Mouse (Mus musculus) MEL (cell line): ENCODE results near the gene Exosc10.

Experiments used
- CTCF ChIP-seq, 3 experiments: IDR thresholded peaks in 2 of 3; conservative IDR thresholded peaks in 1 of 3; 2 replicates each; pipeline ENCODE4 v1.5.1; 2011 to 2012; ENCODE audit warnings: low read length in 3 of 3, low read depth in 2 of 3, mild to moderate bottlenecking in 2 of 3, improper control_type of control experiment in 1 of 3, inconsistent platforms in 1 of 3, mixed read lengths in 1 of 3, moderate library complexity in 1 of 3; ENCODE audit not compliant: control insufficient read depth in 1 of 3, insufficient read depth in 1 of 3, poor library complexity in 1 of 3, severe bottlenecking in 1 of 3
- E2F4 ChIP-seq: IDR thresholded peaks from 2 replicates; pipeline ENCODE4 v1.6.1; 2011; ENCODE audit warnings: low read depth, low read length, improper control_type of control experiment, borderline replicate concordance
- EP300 ChIP-seq, 2 experiments: IDR thresholded peaks; 2 replicates each; pipeline ENCODE4 v1.6.1; 2011; ENCODE audit warnings: improper control_type of control experiment in 2 of 2, low read length in 2 of 2, low read depth in 1 of 2, mild to moderate bottlenecking in 1 of 2
- GATA1 ChIP-seq: IDR thresholded peaks from 2 replicates; pipeline ENCODE4 v1.6.1; 2011; ENCODE audit warnings: low read depth, low read length, improper control_type of control experiment
- JUND ChIP-seq: IDR thresholded peaks from 2 replicates; pipeline ENCODE4 v1.6.1; 2011; ENCODE audit warnings: low read depth, mild to moderate bottlenecking, improper control_type of control experiment, low read length
- POLR2A ChIP-seq, 2 experiments: IDR thresholded peaks; 2 replicates each; pipeline ENCODE4 v1.6.1; 2011 to 2012; ENCODE audit warnings: low read length in 2 of 2, mild to moderate bottlenecking in 2 of 2, control low read depth in 1 of 2, improper control_type of control experiment in 1 of 2, low read depth in 1 of 2, moderate library complexity in 1 of 2; ENCODE audit not compliant: control insufficient read depth in 1 of 2, insufficient read depth in 1 of 2, poor library complexity in 1 of 2
- POLR2AphosphoS5 ChIP-seq: IDR thresholded peaks from 2 replicates; pipeline ENCODE4 v1.6.1; 2012; ENCODE audit warnings: low read depth, borderline replicate concordance, mild to moderate bottlenecking, inconsistent platforms, low read length, moderate library complexity, mixed read lengths
- RCOR1 ChIP-seq: IDR thresholded peaks from 2 replicates; pipeline ENCODE4 v1.6.1; 2012; ENCODE audit warnings: low read depth, mild to moderate bottlenecking, inconsistent platforms, low read length, improper control_type of control experiment
- SMC3 ChIP-seq: IDR thresholded peaks from 2 replicates; pipeline ENCODE4 v1.6.1; 2011; ENCODE audit warnings: low read depth, low read length, improper control_type of control experiment
- TAL1 ChIP-seq: IDR thresholded peaks from 2 replicates; pipeline ENCODE4 v1.6.1; 2012; ENCODE audit warnings: mild to moderate bottlenecking, inconsistent platforms, low read length, moderate library complexity, mixed read lengths
- TCF12 ChIP-seq: IDR thresholded peaks from 2 replicates; pipeline ENCODE4 v1.6.1; 2014; ENCODE audit warnings: low read depth, mild to moderate bottlenecking, inconsistent platforms, low read length, improper control_type of control experiment, moderate library complexity

- no peak for TF ChIP-seq POLR2AphosphoS5
- TF ChIP-seq CTCF (IDR thresholded peaks at IDR 0.05 in 2 of 3, conservative IDR thresholded peaks at IDR 0.05 in 1 of 3; ENCODE audit: control insufficient read depth in 1 of 3, insufficient read depth in 1 of 3, low read depth in 2 of 3, low read length in 3 of 3, poor library complexity in 1 of 3, severe bottlenecking in 1 of 3): no peak
- TF ChIP-seq JUND: no peak
- no peak for TF ChIP-seq SMC3
- TF ChIP-seq TCF12: no peak
- no peak for TF ChIP-seq E2F4
- no peak for TF ChIP-seq GATA1
- TF ChIP-seq EP300 (IDR thresholded peaks at IDR 0.05; ENCODE audit: low read depth in 1 of 2, low read length in 2 of 2): no peak
- no peak for TF ChIP-seq RCOR1
- no peak for TF ChIP-seq TAL1
- TF ChIP-seq POLR2A (IDR thresholded peaks at IDR 0.05; ENCODE audit: control insufficient read depth in 1 of 2, insufficient read depth in 1 of 2, low read depth in 1 of 2, low read length in 2 of 2, poor library complexity in 1 of 2): 0 out of 4 replicates have a peak, but pooled peaks of 1 of the 2 experiments have one; percentile 5
Observed at GRCm38 (mm10) chr4:148619805-148620204, 61.6 kb downstream of the Exosc10 start.
